Mouse (Mus musculus) c-Kit-positive CD71-positive TER-119-negative erythroid progenitor cells, embryonic 14.5 days (primary cell): ENCODE measurements around the gene Fam198a.

Source experiments
- DNase-seq: peaks from one replicate; pipeline ENCODE4 v3.0.0-alpha.2; 2013; ENCODE audit warnings: low read depth

Gene Fam198a

DNA sequence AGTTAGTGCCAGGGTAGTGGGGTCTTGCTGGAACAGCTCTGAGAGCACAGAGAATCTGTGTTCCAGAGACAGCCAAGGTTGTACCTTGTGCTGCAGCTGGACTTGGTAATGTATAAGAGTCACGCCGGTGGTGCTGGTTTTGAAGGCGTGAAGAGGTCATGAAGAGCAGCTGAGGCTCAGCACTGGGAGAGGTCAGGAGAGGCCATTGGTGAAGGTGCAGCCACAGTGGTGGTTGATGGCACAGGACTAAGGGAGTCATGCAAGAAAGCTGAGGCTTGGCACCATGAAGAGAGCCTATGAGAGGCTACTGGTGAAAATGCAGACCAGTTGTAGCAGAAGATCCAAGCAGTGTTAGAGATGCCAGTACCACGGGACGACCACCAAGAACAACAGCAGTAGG lies 70.8 kb downstream of the Fam198a start:
- no peak for DNase-seq

DNA sequence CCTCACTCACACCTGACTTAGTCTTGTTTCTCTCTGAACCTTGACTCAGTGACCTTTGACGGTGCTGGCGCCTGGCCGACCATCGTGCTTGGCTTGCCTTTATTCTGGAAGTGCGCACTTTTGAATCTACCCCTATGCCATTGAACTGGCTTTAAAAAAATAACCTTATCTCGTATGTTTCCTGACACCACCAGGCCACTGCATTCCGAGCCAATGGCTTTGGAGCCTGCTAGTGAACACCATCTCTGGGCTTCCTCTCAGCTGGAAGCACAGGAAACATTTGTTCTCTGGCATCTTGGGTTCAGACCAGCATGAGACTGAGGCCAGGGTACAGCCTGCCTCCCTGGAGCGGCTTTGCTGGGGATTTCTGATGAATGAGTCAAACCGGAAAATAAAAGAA lies 72.0 kb downstream of the Fam198a start:
- DNase-seq = no peak

DNA sequence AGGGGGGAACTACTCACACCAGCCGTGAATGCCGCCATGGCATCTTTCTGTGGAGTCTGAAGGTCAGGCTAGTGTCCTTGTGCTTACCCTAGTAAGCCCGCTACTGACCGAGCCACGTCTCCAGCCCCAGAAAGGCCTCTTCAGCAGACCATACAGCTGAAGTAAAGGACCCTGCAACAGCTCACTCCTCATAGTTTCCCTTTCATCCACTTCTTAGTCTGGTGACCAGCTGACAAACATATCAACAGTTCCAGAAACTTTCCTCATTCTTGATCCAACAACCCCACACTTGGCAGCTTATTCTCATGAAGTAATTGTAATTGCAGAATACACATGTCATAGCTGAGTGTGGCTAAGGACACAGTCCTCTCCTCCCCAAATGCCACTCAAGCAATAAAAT lies 73.1 kb downstream of the Fam198a start:
- no peak for DNase-seq

DNA sequence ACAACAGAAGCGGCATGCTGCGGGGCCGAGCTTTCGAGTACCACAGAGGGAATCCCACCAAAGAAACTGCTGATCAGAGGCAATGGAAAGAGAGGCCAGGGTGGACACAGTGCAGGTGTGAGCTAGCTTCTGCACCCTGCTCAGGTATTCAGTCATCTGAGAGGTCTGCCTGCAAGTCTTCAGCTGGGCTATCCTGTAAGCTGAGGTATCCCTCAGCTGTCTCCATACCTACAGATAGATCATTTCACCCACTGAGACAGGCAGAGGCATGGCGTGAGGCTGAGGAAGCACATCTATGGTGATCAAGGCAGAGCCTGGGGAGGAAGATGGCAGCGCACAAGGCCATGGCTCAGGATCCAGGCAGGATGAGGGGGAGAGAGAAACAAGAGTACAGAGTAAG lies 73.6 kb downstream of the Fam198a start:
- DNase-seq = no peak

DNA sequence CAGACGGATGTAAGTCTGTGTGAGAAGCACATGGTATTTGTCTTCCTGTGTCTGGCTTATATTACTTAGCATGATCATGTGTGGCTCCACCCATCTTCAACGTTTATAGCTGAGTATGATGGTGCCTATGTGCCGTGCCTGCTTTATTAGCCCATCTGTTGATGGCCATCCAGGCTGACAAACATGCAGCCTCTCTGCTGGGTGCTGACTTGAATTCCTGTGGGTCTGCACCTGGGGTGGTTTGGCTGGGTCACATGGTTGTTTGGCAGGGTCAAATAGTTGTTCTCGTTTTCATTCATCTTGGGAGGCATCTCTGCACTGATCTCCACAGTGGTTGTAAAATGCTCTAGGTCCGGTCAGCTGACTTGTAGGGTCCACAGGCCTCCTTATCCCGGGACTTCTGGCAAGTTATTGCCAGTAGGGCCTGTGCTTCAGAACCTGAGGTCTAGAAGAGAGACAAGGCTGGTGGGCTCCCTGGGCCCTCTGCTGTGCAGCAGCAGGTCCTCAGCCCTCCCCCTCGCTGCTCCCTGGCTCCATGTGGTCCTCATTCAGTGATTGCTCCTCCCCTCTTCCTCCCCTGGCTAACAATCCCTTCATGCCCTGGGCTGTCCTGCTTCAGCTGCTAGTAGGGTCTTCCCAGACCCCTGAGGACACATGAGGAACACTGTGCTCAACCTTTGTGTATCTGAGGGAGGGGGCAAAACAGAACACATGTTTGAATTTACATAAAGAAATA lies 75.2 kb downstream of the Fam198a start:
- no peak for DNase-seq

DNA sequence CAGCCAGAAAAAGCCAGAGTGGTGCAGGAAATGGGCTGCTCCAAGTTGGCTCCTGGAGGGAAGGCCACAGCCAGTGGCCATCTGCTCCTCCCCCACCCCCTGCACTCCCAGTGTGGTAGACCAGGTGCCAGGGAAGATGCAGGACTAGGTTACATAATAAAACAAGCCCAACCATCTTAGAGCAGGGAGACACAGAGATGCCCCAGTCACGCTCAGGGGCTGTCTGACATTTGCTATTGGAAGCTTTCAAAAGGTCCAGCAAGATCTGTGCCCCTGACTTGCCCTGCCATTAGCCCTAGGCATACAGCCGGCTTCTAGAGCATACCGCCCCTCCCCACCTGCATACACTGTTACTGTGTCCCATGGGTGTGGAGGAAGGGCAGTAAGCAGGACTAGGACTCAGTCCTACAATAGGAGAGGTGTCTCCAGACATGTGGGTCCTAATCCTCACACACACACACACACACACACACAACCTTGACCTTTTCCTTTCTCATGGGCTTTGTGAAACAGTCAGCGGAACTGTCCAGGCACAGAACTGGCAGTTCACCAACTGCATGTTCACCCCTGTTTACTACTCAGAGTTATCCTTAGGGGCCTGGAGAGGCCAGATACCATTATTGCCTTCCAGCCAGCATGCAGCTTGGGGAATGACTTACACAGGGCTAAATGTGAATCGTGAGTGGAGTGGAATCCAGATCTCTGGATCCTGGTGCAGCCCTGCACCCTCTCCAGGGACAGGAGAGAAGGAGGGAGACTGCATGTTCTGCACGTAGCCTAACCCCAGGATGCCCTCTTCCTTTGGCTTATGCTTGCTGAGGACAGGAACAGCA lies 76.5 kb downstream of the Fam198a start:
- DNase-seq = no peak

DNA sequence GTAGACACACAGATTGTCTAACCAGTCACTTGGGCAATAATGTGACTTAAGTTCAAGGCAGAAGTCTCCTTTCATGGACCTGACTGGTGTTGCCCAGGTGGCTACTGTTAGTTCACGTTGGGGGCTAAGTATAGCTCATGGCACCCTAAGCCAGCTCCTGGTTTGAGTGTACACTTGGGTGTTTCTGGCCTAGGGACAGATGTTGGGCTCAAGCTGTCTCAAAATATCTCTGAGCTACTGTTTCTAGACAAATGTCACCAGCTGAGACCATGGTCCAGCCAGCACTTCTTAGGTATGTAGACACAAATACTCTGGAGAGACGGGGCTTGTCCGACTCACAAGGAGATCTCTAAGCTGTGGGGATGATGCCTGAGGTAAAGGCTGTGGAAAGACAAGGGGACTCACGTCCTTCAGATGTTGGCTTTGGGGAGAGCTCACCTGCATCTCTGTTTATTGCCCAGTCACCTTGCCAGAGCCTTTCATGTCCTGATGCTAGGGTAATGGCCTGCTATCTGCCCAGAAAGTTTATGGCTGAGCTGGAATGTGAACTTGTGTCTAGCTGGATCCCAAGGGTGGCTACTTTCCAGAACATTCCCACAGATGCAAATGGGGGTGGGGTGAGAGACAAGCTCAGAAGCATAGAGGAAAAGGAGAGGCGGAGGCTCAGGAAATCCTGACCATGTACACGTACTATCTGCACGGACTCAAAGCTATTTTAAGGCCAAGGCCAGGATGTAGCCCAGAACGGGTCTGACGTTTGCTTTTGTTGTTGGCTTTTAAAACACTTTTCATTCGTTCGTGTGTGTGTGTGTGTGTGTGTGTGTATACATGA lies 77.3 kb downstream of the Fam198a start:
- no peak for DNase-seq

DNA sequence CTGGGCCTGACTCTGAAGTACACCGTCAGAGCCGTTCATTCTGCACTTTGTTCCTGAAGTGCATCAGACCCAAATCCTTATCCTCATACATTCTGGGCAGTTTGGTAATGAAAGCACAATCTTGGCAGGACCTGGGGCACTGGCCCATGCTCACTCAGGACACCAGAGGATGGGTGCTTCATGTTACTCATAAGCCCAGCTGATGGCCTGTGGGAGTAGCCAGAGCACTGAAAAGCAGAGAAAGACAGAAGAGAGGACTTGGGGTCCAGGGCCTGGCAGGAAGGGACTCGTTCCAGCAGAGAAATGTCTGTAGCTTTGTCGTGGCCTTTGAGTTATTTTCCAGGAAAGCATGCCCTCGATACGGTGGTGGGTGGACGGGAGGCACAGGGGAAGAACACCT lies 79.0 kb downstream of the Fam198a start:
- no peak for DNase-seq
